Mouse (Mus musculus) hindbrain, embryonic 10.5 days (tissue): ENCODE measurements around the gene Unc93a. TPM values are rescaled to one million over a fixed set of nuclear protein-coding genes. Genes with fewer than 3 reads are reported as not detected.
"Not testable (repeated sequence)": the region's sequence is repeated elsewhere in the genome, so short reads cannot be mapped to it uniquely, and the experiment has no call there.

Experiments
- DNase-seq: peaks from one replicate; pipeline ENCODE4 v3.0.0-alpha.2; 2017; ENCODE audit warnings: low spot score
- H3K27ac ChIP-seq: fragments of 300-500 bp; sonication (generic); 2 replicates; pipeline ENCODE4 v1.5.1; 2016; ENCODE audit warnings: mild to moderate bottlenecking, moderate library complexity
- H3K27me3 ChIP-seq: fragments of 300-500 bp; sonication (generic); 2 replicates; pipeline ENCODE4 v1.6.1; 2016; ENCODE audit warnings: mild to moderate bottlenecking; ENCODE audit not compliant: poor library complexity, insufficient read depth, severe bottlenecking
- H3K36me3 ChIP-seq: fragments of 300-500 bp; sonication (generic); 2 replicates; pipeline ENCODE4 v1.6.1; 2016; ENCODE audit warnings: mild to moderate bottlenecking, moderate library complexity
- H3K4me1 ChIP-seq: fragments of 300-500 bp; sonication (generic); replicated peaks from 2 replicates; pipeline ENCODE4 v1.6.1; 2016; ENCODE audit warnings: mild to moderate bottlenecking
- H3K4me3 ChIP-seq: fragments of 300-500 bp; sonication (generic); 2 replicates; pipeline ENCODE4 v1.5.1; 2016; ENCODE audit warnings: mild to moderate bottlenecking, moderate library complexity
- H3K9me3 ChIP-seq: fragments of 300-500 bp; sonication (generic); 2 replicates; pipeline ENCODE4 v1.6.1; 2016; ENCODE audit warnings: mild to moderate bottlenecking, moderate library complexity
- WGBS: fragments of 180-500 bp; shearing (Covaris S2); methylation state at CpG from one replicate; pipeline ENCODE4 v1.1.7; 2016; 5-methylcytosine and 5-hydroxymethylcytosine counted together
- polyA plus RNA-seq: library from polyadenylated mRNA; unstranded; fragments of >200 nt; fragmentation: Nextera tagmentation; extraction: Ambion mirVana; gene quantifications from 2 replicates; pipeline ENCODE4 v1.2.1, GENCODE M21; 2016

Gene Unc93a
- polyA plus RNA-seq, 1 experiment from 2014 or later = not detected

DNA sequence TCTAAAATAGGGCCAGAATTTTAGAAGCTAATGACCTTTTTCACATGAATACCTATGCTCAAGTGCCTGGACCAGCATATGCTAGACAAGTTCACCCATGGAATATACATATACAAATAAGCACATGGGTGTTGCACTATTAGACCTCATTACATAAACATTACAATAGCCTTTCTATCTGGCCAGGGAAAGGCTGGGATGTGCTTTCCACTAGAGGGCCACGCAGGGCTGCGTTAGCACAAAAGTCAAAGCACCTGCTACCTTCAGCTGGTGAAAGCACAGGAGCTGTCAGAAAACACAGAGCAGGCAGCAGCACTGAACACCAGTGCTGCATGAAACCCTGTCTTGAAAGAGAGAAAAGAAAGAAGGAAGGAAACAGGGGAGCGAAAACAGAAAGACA lies 7.4 kb downstream of the Unc93a start:
- H3K4me1 ChIP-seq, H3K36me3 ChIP-seq, H3K27ac ChIP-seq, H3K4me3 ChIP-seq, DNase-seq, H3K27me3 ChIP-seq, H3K9me3 ChIP-seq: not testable (repeated sequence)
- 38% methylated on average over 2 of the region's 3 CpGs for WGBS

DNA sequence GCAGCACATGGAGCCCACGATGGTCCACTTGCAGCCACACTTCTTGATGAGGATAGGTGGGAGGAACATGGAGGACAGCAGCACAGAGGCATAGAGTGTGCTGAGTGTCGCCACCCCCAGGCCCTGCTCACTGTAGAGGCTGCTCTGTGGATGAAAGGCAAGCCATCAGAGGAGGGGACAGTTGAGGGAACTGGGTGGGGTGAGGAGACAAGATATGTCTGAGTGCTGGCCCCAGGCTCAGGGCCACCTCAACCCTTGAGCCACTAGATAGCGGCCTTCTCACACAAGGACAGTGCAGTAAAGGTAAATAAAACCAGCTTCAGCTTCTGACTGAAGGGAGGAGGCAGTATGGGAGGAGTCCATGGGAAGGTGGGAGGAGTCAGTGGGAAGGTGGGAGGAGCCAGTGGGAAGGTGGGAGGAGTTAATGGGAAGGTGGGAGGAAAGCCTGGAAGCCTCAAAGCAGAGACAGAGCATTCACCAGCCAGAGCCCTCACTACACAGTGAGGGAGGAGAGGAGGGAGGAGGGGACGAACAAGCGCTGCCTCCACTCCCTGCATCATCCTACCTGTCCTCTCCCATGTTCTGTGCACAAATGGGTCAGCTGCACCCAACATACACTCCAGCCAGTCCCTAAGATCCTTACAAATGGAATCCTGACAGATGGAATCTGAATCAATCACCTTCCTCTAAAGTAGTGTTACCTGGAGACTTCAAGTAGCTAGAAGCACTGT lies 8.1 kb downstream of the Unc93a start:
- WGBS = 90% methylated on average over 2 of the region's 5 CpGs
- not testable (repeated sequence) for H3K9me3 ChIP-seq, H3K36me3 ChIP-seq, DNase-seq, H3K4me1 ChIP-seq, H3K27me3 ChIP-seq, H3K4me3 ChIP-seq, H3K27ac ChIP-seq

DNA sequence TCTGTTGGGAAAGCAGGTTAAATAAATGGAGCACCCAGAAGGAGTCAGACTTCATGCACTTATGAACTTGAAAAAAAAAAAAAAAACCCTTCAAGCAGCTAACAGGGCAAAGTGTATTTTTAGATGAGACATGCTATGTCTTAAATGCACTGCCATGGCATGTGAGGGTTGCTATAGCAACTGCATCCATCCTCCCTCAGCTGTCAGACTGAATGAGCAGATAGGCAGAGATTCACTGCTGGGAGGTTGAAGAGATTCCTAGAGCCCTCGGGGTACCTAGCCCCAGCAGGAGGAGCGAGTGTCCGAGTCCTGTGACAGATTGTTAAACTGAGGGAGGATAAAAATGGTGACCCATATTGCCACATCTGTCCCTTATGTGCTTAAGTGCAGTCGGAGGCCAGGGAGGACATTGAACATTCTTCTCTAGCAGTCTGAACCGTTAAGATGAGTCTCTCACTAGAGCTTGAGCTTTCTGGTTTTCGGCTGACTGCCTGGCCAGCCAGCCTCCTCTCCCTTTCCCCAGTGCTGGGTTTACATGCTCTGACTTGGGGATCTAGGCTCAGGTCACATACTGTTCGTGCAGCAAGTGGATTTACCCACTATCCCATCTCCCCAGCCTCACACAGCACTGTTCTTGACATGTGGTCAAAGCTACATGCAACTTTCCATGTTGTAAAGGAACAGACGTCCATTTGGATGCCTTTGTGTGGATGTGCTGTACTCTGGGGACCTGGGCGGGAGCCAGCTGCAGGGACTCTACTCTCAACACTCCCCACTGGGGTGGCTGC lies 18.9 kb downstream of the Unc93a start:
- H3K27ac ChIP-seq, H3K9me3 ChIP-seq, H3K4me3 ChIP-seq, H3K4me1 ChIP-seq, H3K36me3 ChIP-seq, H3K27me3 ChIP-seq, DNase-seq: not testable (repeated sequence)
- 68% methylated on average over 3 of the region's 9 CpGs for WGBS

DNA sequence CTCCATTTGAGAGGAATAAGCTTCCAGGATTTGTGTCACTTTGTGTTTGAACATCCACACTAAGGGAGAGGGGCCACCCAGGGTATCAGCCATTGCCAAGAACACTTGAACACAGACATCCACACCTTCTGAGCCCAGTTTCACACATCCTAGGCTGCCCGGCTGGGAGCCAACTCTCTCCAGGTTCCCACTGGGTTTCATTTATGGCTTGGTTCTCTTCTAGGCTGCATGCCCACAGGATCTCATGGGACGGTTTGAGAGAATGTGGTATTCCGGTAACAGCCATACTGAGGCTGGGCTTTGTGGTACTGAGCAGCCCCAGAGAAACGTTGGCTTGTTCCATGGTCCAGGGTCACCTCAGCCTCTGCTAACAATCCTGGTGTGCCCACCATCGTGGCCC lies 25.0 kb downstream of the Unc93a start:
- not testable (repeated sequence) for H3K36me3 ChIP-seq

DNA sequence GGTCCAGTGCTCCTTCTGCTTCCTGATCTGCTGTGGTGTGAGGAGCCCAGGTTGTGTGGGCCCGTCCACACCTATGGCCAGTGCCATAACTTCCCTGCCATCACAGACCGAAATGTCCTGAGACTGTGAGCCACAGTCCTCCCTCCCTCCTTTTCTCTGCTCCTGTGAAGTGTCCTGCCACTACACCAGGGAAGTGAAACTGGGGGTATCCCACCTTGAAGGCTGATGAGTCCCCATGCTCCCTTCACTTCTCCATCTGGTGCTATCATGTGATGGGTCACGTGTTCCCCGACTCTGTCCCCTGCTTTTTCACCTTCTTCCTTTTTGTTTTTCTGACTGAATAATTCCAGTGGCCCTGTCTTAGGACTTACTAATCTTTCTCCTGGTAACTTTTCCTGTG lies 38.6 kb downstream of the Unc93a start:
- DNase-seq, H3K9me3 ChIP-seq, H3K4me1 ChIP-seq, H3K36me3 ChIP-seq, H3K27ac ChIP-seq, H3K27me3 ChIP-seq, H3K4me3 ChIP-seq: not testable (repeated sequence)
- WGBS = 98% methylated on average over 3 of the region's 4 CpGs

More for the DNA sequence above, 25.0 kb downstream of the Unc93a start:
- H3K4me1 ChIP-seq, H3K9me3 ChIP-seq, H3K27me3 ChIP-seq, H3K4me3 ChIP-seq, DNase-seq, H3K27ac ChIP-seq: not testable (repeated sequence)
- WGBS = 88% methylated on average over 5 of the region's 5 CpGs

DNA sequence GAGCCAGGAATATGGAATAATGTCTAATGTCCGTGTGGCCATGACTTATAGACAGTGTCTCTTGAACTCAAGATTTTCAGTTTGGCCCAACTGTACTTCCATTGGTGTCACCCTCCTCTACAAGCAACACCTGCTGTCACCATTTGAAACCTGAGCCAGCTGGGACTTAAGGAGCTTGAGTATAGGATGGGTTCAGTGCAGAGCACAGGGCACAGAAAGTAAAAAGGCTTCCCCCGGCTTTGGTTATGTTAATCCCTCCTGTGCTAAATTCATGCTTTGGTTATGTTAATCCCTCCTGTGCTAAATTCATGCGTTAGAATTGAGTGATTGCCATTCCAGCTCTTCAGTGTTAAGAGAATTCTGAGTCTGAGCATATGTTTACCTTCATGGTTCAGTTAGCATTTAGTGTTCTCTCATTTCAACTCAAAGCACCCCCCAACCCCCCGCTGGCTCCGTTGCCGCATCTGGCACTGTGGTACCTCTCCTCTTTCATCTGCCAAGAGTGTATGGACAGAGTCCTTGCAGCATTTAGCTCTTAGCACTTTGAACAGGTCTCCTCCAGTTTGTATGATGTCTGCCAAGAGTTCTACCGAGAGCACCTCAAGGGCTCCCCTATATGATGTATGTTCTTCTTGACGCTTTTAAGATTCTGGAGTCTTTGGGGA lies 39.4 kb downstream of the Unc93a start:
- not testable (repeated sequence) for H3K4me1 ChIP-seq, H3K9me3 ChIP-seq, H3K4me3 ChIP-seq, H3K27ac ChIP-seq, DNase-seq, H3K36me3 ChIP-seq, H3K27me3 ChIP-seq
- WGBS = 54% methylated on average over 8 of the region's 8 CpGs

DNA sequence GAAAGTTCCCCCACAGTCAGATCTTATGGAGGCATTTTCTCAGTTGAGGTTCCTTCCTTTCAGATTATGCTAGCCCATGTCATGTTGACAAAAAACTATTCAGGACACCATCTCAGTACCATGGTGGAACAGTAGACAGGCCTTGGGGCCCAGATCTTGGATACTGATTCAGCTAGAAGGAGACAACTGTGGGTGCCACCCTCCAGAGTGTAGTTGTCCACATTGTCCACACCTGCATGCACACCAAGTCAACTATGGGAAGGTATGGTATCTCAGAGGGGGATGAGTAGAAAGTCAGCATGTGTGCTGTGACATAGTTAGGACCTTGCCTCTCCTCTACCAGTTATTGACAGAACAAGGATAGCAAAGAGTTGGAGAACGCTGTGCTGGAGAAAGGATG lies 40.1 kb downstream of the Unc93a start:
- not testable (repeated sequence) for H3K9me3 ChIP-seq, H3K4me1 ChIP-seq, DNase-seq, H3K4me3 ChIP-seq, H3K36me3 ChIP-seq, H3K27me3 ChIP-seq, H3K27ac ChIP-seq
- no CpG with 5 or more reads among the region's 1 CpGs for WGBS

DNA sequence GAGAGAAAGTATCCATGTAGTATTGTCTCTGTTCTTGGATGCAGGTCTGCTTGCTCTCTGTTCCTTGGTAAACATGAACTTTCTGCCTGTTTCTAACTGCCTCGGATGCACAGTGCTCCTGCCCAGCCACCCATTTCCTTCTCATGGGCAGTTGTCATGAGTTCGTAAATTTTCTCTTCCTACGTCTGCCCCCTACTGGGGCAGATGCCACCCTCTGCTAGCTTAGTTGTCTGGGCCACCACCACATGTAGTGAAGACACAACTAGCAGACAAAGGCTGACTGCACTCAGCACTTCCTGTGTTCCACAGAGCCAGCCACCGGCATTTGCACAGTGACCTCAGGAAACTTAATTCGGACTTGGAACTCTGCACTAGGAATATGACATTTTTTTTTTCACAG lies 62.4 kb downstream of the Unc93a start:
- DNase-seq, H3K27me3 ChIP-seq, H3K36me3 ChIP-seq, H3K27ac ChIP-seq, H3K9me3 ChIP-seq, H3K4me1 ChIP-seq, H3K4me3 ChIP-seq: not testable (repeated sequence)
- 71% methylated on average over 5 of the region's 5 CpGs for WGBS

DNA sequence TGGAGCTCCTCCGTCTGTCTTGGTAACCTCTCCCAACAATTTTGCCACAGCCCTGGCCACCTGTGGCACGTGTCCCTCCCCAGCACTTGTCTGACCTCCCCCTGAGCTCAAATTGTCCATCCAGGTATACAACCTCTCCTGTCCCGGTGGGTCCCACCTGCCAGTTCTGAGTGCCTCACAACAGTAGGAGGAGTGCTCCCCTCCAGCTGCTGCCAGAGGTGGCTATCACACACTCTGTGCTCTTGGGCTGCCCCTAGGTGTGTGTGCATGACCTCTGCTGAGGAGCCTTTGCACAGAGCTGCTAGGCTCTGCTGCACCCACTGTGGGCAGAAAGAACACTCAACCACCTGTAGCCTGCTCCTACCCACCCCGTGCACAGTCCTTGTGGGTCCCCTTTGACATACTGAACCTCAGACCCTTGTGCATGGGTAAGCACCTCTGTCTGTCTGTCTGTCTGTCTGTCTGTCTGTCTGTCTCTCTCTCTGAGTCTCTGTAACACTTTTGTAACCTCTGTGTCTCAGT lies 63.7 kb downstream of the Unc93a start:
- DNase-seq, H3K4me3 ChIP-seq, H3K27me3 ChIP-seq, H3K36me3 ChIP-seq, H3K9me3 ChIP-seq, H3K4me1 ChIP-seq, H3K27ac ChIP-seq: not testable (repeated sequence)
- 92% methylated on average over 1 of the region's 4 CpGs for WGBS

DNA sequence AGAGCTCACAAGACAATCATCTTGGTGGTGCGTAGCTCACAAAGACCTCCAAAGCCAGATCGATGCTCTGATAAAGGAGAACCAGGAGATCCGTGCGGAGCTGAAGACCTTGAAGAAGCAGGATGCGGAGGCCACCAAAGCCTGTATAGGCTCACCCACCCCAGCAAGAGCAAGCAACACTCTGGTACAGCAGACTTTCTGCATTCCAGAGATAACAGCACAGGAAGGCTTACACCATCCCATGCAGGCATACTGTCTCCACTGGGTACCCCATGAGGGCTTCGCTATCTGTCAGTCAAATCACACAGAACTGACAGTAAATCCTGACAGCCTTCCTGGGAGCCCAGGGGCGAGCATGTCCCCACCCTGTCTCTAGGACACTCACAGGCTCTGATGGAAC lies 68.7 kb downstream of the Unc93a start:
- not testable (repeated sequence) for H3K9me3 ChIP-seq, H3K4me3 ChIP-seq, H3K27me3 ChIP-seq, DNase-seq, H3K27ac ChIP-seq, H3K36me3 ChIP-seq, H3K4me1 ChIP-seq
- 79% methylated on average over 7 of the region's 7 CpGs for WGBS

DNA sequence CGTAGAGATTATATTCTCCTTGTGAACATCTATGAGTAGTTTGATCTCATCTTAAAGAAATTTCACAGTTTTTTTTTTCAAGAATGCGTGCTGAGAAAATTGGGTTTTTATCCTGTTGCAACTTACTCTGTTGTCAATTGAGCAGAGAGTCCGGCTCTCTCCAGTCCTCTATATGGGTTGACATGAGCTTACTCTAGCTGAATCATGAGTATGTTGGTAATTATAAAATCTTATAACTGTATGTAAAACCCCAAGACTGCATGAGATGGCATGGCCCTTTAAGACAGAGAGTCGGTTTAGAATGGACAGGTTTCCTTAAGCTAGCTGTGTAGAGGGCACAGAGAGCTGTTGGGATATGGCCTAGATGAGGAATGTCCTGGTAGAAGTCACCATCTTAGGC lies 70.8 kb downstream of the Unc93a start, which contains the start of gene Tcp10b:
TSS of gene Tcp10b (plus strand) at position 301 of the 400 bp plus-strand sequence.
- H3K4me1 ChIP-seq, H3K4me3 ChIP-seq, H3K36me3 ChIP-seq, H3K27me3 ChIP-seq, H3K27ac ChIP-seq, H3K9me3 ChIP-seq, DNase-seq: not testable (repeated sequence)
- WGBS = 94% methylated on average over 4 of the region's 4 CpGs
